Mouse (Mus musculus) heart, postnatal 0 days (tissue): ENCODE data around the gene Nuf2. TPM values are rescaled to one million over a fixed set of nuclear protein-coding genes. Genes with fewer than 3 reads are reported as not detected.
"Not testable (repeated sequence)": the region's sequence is repeated elsewhere in the genome, so short reads cannot be mapped to it uniquely, and the experiment has no call there.

Experiments
- ATAC-seq: fragments of 200-750 bp; cut with Nextera tagmentation; 2 replicates; pipeline ENCODE4 v1.8.0; 2017; ENCODE audit warnings: low read depth, moderate number of reproducible peaks, moderate library complexity; ENCODE audit not compliant: insufficient read depth
- DNase-seq: peaks from one replicate; pipeline ENCODE4 v3.0.0-alpha.2; 2016; ENCODE audit warnings: low spot score
- H3K27ac ChIP-seq: fragments of 300-500 bp; sonication (generic); 2 replicates; pipeline ENCODE4 v1.5.1; 2014; ENCODE audit warnings: low read depth, mild to moderate bottlenecking
- H3K27me3 ChIP-seq: fragments of 300-500 bp; sonication (generic); 2 replicates; pipeline ENCODE4 v1.6.1; 2014; ENCODE audit warnings: low read length, mixed read lengths; ENCODE audit not compliant: control insufficient read depth, insufficient read depth
- H3K36me3 ChIP-seq: fragments of 300-500 bp; sonication (generic); replicated peaks from 2 replicates; pipeline ENCODE4 v1.6.1; 2014; ENCODE audit warnings: low read length, mixed read lengths; ENCODE audit not compliant: control insufficient read depth, insufficient read depth
- H3K4me1 ChIP-seq: fragments of 300-500 bp; sonication (generic); 2 replicates; pipeline ENCODE4 v1.6.1; 2014; ENCODE audit warnings: antibody characterized with exemption; ENCODE audit not compliant: control insufficient read depth, insufficient read depth
- H3K4me2 ChIP-seq: fragments of 300-500 bp; sonication (generic); 2 replicates; pipeline ENCODE4 v1.6.1; 2014; ENCODE audit warnings: low read depth, mild to moderate bottlenecking, low read length, moderate library complexity
- H3K4me3 ChIP-seq: fragments of 300-500 bp; sonication (generic); 2 replicates; pipeline ENCODE4 v1.5.1; 2014; ENCODE audit warnings: low read depth, low read length
- H3K9ac ChIP-seq: fragments of 300-500 bp; sonication (generic); replicated peaks from 2 replicates; pipeline ENCODE4 v1.6.1; 2014; ENCODE audit warnings: low read depth, low read length, mixed read lengths
- H3K9me3 ChIP-seq: fragments of 300-500 bp; sonication (generic); replicated peaks from 2 replicates; pipeline ENCODE4 v1.6.1; 2016; ENCODE audit warnings: low read length; ENCODE audit not compliant: control insufficient read depth
- CTCF ChIP-seq: IDR thresholded peaks from 2 replicates; pipeline ENCODE4 v1.5.1; 2016; ENCODE audit warnings: antibody characterized with exemption, control low read depth, low read depth
- EP300 ChIP-seq: IDR thresholded peaks from 2 replicates; pipeline ENCODE4 v1.6.1; 2016; ENCODE audit warnings: antibody characterized with exemption, low read depth
- WGBS: fragments of 180-500 bp; shearing (Covaris S2); extraction: QIAGEN DNeasy Blood & Tissue Kit; methylation state at CpG from one replicate; pipeline ENCODE4 v1.1.7; 2014; 5-methylcytosine and 5-hydroxymethylcytosine counted together
- polyA plus RNA-seq: library from polyadenylated mRNA; unstranded; fragments of >200 nt; fragmentation: Nextera tagmentation; extraction: Ambion mirVana; gene quantifications from 2 replicates; pipeline ENCODE4 v1.2.1, GENCODE M21; 2015
- total RNA-seq: library from RNA; depleted of rRNA; stranded (reverse); fragments of >200 nt; gene quantifications from 2 replicates; pipeline ENCODE4 v1.2.3, GENCODE M21; 2014; ENCODE audit warnings: low replicate concordance

Gene Nuf2
- total and polyA plus RNA-seq, 2 experiments from 2014 or later: 14.5 to 18.2 TPM

DNA sequence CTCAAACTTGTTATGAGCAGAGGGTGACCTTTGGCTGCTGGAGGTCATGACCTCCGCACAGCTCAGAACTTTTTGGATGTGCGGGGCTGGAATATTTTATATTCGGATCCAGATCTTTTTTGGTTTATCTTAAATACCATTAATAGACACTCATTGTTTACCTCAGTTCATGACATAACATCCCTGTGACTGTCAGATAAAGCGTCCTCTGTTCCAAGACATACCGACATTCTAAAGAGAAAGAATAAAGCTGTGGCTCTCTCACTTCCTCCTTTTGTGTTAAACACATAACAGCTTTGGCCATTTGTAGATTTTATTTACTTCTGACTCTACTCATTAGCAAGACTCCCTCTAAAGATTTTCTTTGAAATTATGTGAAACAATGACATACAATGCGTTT lies 9.2 kb upstream of the Nuf2 start:
- Histone ChIP-seq H3K4me2 (no peak overlapping the region), H3K9ac (no peak overlapping the region), H3K4me3 (no peak overlapping the region), H3K27ac (no peak overlapping the region), H3K9me3 (no peaks in the 10 kb centered on the region), H3K27me3 (no peaks in the 10 kb centered on the region), H3K36me3 (no peaks in the 10 kb centered on the region), H3K4me1 (no peaks in the 10 kb centered on the region)
- no peak for DNase-seq
- ATAC-seq: no peak
- TF ChIP-seq CTCF: no peak
- TF ChIP-seq EP300: no peak
- 54% methylated on average over 6 of the region's 6 CpGs for WGBS

GRCm38 (mm10) chr1:169531702-169532535 lies 655 bp upstream of the Nuf2 start:
- H3K4me2 ChIP-seq: peak overlapping the region; percentile 68
- H3K9me3 ChIP-seq: no peaks in the 10 kb centered on the region
- H3K4me1 ChIP-seq: 0 out of 2 replicates have a peak, but pooled peaks cover 5% of the 10 kb centered on the region
- WGBS: 8% methylated on average over 11 of the region's 11 CpGs
- H3K27ac ChIP-seq: peak overlapping the region; percentile 95
- no peak; the same call in 1 of the 2 replicates for ATAC-seq
- peaks cover 11% of the 10 kb centered on the region; the same call in 1 of the 2 replicates for H3K36me3 ChIP-seq
- DNase-seq: peak; percentile 53
- H3K4me3 ChIP-seq: peak overlapping the region; percentile 78
- H3K9ac ChIP-seq: peak overlapping the region; percentile 54
- H3K27me3 ChIP-seq: no peaks in the 10 kb centered on the region
- TF ChIP-seq EP300 (no peak; the same call in 1 of the 2 replicates), CTCF (peak; percentile 54)

DNA sequence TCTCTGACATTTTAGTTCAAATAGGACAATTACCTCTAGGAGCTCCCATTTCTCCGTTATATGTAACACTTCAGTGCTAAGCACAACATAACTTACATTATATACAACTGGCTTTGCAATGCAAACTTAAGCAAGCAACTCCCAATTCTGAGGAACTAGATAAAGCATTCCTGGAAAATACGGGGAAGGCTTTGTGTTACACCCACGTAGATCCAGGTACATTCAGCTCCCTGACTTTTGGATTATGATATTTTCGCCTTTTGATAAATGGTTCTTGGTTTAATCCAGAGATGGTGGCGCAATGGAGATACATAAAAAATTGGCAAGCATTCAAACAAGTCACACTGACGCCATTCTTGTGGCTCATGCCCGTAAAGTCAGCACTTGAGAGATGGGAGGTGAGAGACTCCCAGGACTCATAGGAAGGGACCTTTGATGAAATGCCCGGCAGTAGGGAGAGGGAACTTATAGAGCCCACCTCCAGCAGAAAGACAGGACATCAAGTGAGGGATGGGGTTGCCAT lies 1.2 kb downstream of the Nuf2 start:
- ATAC-seq (no peak), DNase-seq (no peak)
- no peak for TF ChIP-seq CTCF
- TF ChIP-seq EP300: no peak
- Histone ChIP-seq H3K9ac (peak overlapping the region; percentile 54; the same call in 1 of the 2 replicates), H3K4me2 (peak overlapping the region; percentile 68), H3K9me3 (no peaks in the 10 kb centered on the region), H3K27ac (no peak overlapping the region), H3K36me3 (peaks cover 13% of the 10 kb centered on the region; the same call in 1 of the 2 replicates), H3K4me1 (0 out of 2 replicates have a peak, but pooled peaks cover 5% of the 10 kb centered on the region), H3K27me3 (no peaks in the 10 kb centered on the region), H3K4me3 (peak overlapping the region; percentile 78)
- WGBS: 67% methylated on average over 8 of the region's 8 CpGs

- 0 out of 2 replicates have a peak overlapping the region, but pooled peaks have one; percentile 1 for H3K9ac ChIP-seq
- DNase-seq (no peak), ATAC-seq (no peak)
- no peak for TF ChIP-seq EP300
- no peak for TF ChIP-seq CTCF
- H3K27me3 ChIP-seq: no peaks in the 10 kb centered on the region
- H3K4me1 ChIP-seq: 0 out of 2 replicates have a peak, but pooled peaks cover 5% of the 10 kb centered on the region
- H3K9me3 ChIP-seq: no peaks in the 10 kb centered on the region
- WGBS: 73% methylated on average over 5 of the region's 5 CpGs
- peaks cover 50% of the 10 kb centered on the region for H3K36me3 ChIP-seq
- H3K4me3 ChIP-seq: no peak overlapping the region
- no peak overlapping the region for H3K4me2 ChIP-seq
- no peak overlapping the region for H3K27ac ChIP-seq
Measured at GRCm38 (mm10) chr1:169526006-169526680, 5.1 kb downstream of the Nuf2 start.

GRCm38 (mm10) chr1:169519337-169519736 lies 11.9 kb downstream of the Nuf2 start:
- peaks cover 70% of the 10 kb centered on the region for H3K36me3 ChIP-seq
- TF ChIP-seq CTCF (no peak), EP300 (no peak)
- WGBS: 89% methylated on average over 11 of the region's 11 CpGs

GRCm38 (mm10) chr1:169517899-169518517 lies 13.3 kb downstream of the Nuf2 start:
- H3K4me2 ChIP-seq, H3K27me3 ChIP-seq, H3K4me1 ChIP-seq, H3K9me3 ChIP-seq, H3K27ac ChIP-seq, DNase-seq, H3K9ac ChIP-seq, H3K4me3 ChIP-seq, ATAC-seq: not testable (repeated sequence)
- 87% methylated on average over 5 of the region's 7 CpGs for WGBS
- H3K36me3 ChIP-seq: peaks cover 67% of the 10 kb centered on the region

More at GRCm38 (mm10) chr1:169519337-169519736, 11.9 kb downstream of the Nuf2 start:
- H3K27me3 ChIP-seq: no peaks in the 10 kb centered on the region
- ATAC-seq (no peak), DNase-seq (no peak)
- no peaks in the 10 kb centered on the region for H3K9me3 ChIP-seq
- H3K4me1 ChIP-seq: no peaks in the 10 kb centered on the region
- H3K4me3 ChIP-seq: no peak overlapping the region
- H3K9ac ChIP-seq: no peak overlapping the region
- H3K4me2 ChIP-seq: no peak overlapping the region
- no peak overlapping the region for H3K27ac ChIP-seq
